Mouse (Mus musculus) megakaryocyte progenitor cell, adult 5-6 weeks (primary cell): ENCODE data around the gene Cpt1a. TPM values are rescaled to one million over a fixed set of nuclear protein-coding genes. Genes with fewer than 3 reads are reported as not detected.

ENCODE experiments used
- ATAC-seq: replicated peaks from 2 replicates; pipeline ENCODE4 v1.8.0; 2016; ENCODE audit warnings: mild to moderate bottlenecking, moderate TSS enrichment, inconsistent platforms; ENCODE audit not compliant: poor library complexity
- total RNA-seq, 2 experiments: library from RNA; stranded (forward) in 1 of 2; stranded (reverse) in 1 of 2; fragments of 157-497, 149-512 nt in 1 of 2; fragments of 200-1000 nt in 1 of 2; gene quantifications; 2 replicates each; pipeline versions ENCODE4 v1.2.3 to v1.2.4; 2015 to 2017

The Cpt1a gene
- total RNA-seq, 2 experiments from 2014 or later: 30.7 to 45.7 TPM

- peak; percentile 30 for ATAC-seq
Measured at GRCm38 (mm10) chr19:3324931-3325711, 3.0 kb downstream of the Cpt1a start.

DNA sequence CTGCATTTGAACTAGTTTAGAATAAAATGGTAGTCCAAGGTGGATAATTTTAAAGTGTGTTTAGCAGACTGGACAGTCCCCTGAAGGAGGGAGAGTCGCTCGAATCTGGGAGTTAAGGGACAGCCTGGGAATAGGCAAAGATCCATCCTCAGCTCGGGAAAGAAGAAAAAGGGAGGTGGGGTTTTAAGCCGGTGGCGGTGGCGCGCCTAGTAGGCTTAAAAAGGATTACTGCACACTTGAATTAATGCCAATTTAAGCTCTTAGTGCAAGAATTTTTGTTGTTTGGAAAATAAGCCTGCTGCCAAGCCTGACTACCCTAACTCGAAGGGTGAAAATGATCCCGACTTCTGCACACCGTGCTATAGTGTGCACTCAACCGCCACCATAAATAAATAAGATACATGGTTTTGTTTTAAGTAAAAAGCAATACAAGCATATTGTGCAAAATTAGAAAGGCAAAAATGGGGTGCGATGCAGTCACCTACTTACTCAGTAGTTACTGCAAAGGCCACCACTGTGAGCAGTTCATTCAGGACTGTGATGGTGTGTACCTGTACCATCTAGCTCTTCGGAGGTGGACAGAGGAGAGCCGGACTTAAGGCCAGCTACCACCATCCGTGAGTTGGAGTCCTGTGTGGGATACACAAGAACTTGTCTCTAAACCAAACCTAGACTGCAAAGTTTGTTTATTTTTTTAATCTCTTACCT is 3.8 kb downstream of the Cpt1a start:
- no peak for ATAC-seq

DNA sequence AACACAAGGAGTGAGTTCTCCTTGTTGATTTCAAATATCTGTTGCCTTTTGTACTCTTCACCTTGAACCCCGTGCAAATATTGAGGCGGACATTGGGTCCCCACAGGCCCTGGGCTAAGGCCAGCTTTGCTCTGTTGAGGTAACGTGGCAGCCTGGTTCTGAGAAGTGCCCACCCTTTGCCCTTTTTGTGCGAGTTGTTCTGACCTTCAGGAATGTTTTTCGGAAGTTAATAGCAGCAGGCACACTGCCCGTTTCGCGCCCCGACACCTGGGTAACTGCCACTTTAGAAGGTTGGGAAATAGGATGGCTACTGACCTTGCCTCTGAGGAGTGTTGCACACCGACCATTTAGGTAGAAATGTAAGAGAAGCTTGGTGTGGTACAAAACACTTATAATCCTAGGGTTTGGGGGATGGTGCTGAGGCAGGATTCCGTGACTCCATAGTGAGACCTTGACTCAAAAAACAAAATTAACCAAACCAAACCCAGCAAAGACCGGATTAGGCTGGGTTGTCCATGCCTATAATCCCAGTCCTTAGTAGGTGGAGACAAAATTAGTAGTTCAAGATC is 4.4 kb downstream of the Cpt1a start:
- no peak for ATAC-seq

- ATAC-seq: peak; percentile 18
Measured at GRCm38 (mm10) chr19:3333247-3333646, 11.1 kb downstream of the Cpt1a start.

DNA sequence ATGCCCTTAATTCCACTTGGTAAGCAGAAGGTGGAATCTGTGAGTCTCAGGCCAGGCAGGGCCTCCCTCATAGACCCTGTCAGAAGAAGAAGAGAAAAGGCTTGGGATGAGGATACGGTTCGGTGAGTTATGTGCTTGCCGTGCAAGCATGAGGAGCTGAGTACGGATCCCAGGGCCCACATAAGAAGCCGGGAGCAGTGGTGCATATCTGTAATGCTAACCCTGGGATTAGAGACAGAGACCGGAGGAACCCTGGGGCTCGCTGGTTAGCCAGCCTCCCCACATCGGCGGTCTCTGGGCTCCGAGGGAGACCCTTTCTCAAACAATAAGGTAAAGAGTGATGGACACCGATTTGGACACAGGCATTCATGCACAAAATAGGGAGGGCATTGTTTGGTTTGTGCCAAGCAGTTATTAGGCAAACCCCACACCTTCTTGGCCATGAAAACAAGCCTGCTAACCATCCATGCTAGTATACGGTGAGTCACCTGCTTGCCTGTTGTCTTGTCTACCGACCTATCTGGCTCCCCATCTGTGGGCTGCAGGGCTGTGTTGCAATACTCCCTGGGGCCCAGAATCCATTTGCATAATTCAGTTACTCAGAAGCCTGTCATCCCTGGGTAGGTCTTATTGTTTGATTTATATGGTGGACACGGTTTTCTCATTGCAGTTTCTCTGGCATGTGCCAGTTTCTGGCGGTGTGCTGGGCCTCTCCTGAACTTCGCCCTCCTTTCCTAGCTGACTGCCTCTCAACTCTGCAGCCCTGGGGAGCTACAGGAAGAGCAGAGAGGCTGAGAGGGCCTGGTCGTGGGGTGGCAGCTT is 11.8 kb downstream of the Cpt1a start:
- ATAC-seq: peak; percentile 64

GRCm38 (mm10) chr19:3334550-3334949 is 12.4 kb downstream of the Cpt1a start:
- ATAC-seq: peak; percentile 66

GRCm38 (mm10) chr19:3335917-3336316 is 13.8 kb downstream of the Cpt1a start:
- no peak for ATAC-seq

GRCm38 (mm10) chr19:3336485-3337255 is 14.5 kb downstream of the Cpt1a start:
- ATAC-seq: no peak

DNA sequence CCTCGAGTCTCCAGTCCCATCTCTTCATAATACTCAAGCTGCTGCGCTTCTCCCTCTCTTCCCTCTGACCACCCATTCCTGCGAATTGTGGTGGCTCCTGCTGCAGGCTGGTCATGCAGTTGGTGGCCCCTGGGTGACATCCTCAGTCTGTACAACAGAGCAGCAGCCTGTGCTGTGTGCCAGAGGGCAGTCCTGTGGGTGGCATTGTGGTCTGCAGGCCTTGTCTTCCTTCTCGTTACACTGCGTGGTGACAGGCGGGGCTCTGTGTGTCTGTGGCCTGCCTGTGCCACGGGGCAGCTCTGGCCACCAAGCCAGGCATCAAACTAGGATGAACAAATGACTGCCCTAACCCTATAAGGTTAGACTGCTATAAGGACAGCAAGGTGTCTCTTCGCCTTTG is 17.1 kb downstream of the Cpt1a start:
- ATAC-seq: peak; percentile 35

GRCm38 (mm10) chr19:3341021-3341420 is 18.9 kb downstream of the Cpt1a start:
- ATAC-seq: no peak; the same call in 1 of the 2 replicates

- ATAC-seq: no peak
Measured at GRCm38 (mm10) chr19:3343929-3344328, 21.8 kb downstream of the Cpt1a start.

- no peak for ATAC-seq
Measured at GRCm38 (mm10) chr19:3344636-3345544, 22.8 kb downstream of the Cpt1a start.

- ATAC-seq: no peak
Measured at GRCm38 (mm10) chr19:3347784-3348183, 25.6 kb downstream of the Cpt1a start.

DNA sequence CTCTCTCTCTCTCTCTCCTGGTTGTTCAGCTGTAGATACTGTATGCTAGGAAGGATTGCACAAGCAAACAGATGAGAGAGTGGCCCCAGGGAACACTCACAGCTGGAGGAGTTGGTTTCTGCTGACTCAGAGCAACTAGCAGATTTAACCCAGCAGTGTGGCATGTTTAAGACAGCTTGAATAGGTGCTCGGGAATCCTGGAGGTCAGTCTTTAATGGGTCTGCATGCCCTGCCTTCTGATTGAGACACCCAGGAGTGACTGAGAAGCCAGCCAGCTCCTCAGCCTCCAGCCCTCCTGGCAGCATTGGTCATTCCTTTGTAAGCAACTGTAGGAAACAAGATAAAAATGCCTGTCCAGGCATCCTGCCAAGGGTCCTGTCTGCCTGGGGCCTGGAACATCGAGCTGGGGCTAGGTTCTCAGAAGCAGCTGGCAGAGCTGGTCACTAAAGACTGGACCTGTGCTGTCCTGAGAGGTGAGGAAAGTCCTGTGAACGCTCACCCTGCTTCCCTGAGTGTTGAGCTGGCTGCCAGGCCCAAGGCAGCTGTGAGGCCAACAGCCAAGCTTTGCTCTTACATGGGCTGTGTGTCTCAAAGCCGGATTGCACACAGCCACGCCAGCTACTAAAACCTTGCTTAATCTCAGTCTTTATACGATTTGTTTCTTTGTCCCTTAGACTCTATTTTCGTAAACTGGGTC is 31.4 kb downstream of the Cpt1a start:
- ATAC-seq: no peak

GRCm38 (mm10) chr19:3355096-3355495 is 33.0 kb downstream of the Cpt1a start:
- no peak for ATAC-seq

- no peak for ATAC-seq
Measured at GRCm38 (mm10) chr19:3356516-3356915, 34.4 kb downstream of the Cpt1a start.

DNA sequence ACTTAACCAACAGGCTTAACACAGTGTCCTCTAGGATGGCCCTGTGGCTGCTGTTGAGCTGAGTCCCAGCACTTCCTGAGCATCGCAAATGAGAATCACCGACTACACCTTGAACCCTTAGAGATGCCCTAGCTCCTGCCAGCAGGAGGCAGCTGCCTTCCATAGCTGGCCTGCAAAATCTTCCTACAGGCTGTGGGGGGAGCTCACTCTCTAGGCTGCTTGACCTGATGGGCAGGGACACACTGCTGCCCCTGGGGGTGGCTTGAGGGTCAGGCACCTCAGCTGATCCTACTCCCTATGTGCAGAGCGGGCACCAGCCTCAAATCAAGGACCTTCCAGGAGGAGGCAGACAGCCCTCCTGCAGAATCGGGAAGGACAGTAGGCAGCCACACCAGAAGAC is 35.5 kb downstream of the Cpt1a start:
- 0 out of 2 replicates have a peak, but pooled peaks have one; percentile 14 for ATAC-seq

DNA sequence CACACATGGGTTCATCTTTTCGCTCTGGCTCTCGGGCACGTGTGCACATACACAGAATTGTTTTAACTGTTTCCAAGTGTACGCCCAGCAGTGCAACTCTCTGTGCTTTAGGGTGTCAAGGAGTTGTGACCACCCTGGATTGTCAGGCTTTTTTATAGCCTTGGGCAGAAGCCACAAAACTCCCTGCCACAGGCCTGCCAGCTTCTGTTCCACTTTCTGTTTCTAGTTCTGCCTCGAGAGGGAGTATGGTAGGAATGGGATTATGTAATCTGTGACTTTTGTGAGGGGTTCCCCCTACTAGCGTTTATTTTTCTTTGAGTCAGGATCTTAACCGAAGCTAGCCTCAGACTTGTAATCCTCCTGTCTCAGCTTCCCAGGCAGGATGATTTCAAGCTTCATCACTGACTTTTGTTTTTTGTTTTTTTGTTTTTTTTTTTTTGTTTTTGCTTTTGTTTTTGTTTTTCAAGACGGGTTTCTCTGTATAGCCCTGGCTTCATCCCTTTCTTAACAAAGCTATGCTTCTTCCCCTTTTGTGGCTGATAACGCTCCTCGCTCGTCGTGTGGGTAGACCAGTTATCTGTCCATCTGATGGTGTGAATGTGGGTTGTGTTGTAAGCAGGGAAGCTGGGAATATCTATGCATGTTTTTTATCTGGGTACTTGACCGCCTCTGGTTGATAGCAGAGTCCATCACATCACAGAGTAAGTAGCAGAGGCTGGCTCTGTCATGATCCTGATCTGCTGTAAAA is 37.9 kb downstream of the Cpt1a start:
- ATAC-seq: peak; percentile 82
